Mouse (Mus musculus) v-Abl transformed pro-B cells (cell line): ENCODE results near the gene Mrps7.

Source experiments
- in situ Hi-C, 2 experiments: fragments of 400-800 bp; cut with MboI; formaldehyde crosslinking; loops; one replicate each; pipeline ENCODE4 v1.15.1; 2025; ENCODE audit not compliant: unreplicated experiment in 2 of 2

Gene Mrps7

GRCm38 (mm10) chr11:115642705-115643104, 39.0 kb downstream of the Mrps7 start:
- in situ Hi-C loops, result loop anchor here (5.0 to 10.0 kb wide), 3 partner anchors 70 to 172 kb away; partner anchors contain the start of genes Caskin2 (in 2 of the 2) and Tsen54 (in 2 of the 2)

DNA sequence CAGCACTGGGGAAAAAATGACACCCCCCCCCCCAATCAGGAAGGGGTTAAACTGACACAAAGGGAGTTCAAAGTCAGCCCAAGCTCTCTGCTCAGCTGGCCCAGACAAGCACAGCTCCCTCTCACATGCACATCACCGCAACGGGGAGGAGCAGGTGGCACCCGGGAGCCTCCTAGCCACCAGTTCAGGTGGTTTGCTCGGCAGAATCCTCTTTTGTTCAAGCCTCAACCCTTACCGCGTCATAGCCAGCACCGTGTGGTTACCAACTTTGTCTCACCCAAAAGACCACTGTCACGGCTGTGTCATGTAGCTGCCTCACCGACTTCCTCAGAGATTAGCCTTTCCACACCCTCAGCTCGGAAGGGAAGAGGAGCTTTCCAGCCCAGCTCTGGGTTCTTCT, 39.5 kb downstream of the Mrps7 start:
- in situ Hi-C loops, result loop anchor here (5.0 to 10.0 kb wide), 3 partner anchors 69 to 172 kb away; partner anchors contain the start of genes Caskin2 (in 2 of the 2) and Tsen54 (in 2 of the 2)

- in situ Hi-C loops, result loop anchor here (5.0 to 10.0 kb wide), 3 partner anchors 68 to 170 kb away; partner anchors contain the start of genes Caskin2 (in 2 of the 2) and Tsen54 (in 2 of the 2)
Measured at GRCm38 (mm10) chr11:115644308-115644707, 40.6 kb downstream of the Mrps7 start.

GRCm38 (mm10) chr11:115645498-115645897, 41.8 kb downstream of the Mrps7 start:
- in situ Hi-C loops, result loop anchor here in 1 of 2 experiments (5.0 to 10.0 kb wide), 2 partner anchors 72 to 169 kb away; partner anchors contain the start of genes Caskin2 and Tsen54

DNA sequence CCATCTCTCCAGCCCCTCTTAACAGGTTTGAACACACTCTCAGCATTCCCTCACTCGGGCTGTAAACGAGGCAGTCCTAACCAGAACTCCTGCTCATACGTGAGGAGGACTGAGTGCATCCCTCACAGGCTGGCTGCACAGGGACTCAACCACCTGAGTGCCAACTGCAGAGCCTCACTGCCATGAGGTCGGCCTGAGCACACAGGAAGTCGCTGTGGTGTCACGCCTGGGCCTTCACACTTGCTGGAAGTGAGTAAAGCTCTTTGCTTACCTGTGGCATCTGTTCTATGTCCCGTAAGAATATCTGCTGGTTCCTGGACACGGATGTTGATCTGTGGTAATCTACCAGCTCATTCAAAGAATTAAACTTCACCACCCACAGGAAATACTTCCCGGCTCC, 42.7 kb downstream of the Mrps7 start:
- in situ Hi-C loops, result loop anchor here in 1 of 2 experiments (5.0 to 10.0 kb wide), 2 partner anchors 71 to 168 kb away; partner anchors contain the start of genes Caskin2 and Tsen54

DNA sequence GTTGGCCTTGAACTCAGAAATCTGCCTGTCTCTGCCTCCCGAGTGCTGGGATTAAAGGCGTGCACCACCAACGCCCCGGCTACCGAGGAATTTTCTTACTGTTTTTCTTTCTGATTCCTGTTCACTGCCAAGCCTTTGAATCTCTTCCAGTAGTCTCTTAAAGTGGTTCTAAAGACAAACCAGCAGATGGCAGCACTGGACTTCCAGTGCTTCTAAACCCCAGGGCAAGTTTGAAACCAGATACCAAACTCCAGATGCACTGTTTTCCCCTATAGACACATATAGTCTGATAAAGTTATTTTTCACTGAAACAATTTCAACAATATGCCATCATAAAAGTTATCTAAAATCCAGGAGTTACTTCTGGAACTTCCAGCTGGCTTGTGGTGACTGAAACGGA, 43.7 kb downstream of the Mrps7 start:
- in situ Hi-C loops, result loop anchor here in 1 of 2 experiments (5.0 to 10.0 kb wide), 2 partner anchors 70 to 167 kb away; partner anchors contain the start of genes Caskin2 and Tsen54

GRCm38 (mm10) chr11:115649706-115650105, 46.0 kb downstream of the Mrps7 start:
- in situ Hi-C loops, result loop anchor here in 1 of 2 experiments (5.0 to 10.0 kb wide), 2 partner anchors 68 to 165 kb away; partner anchors contain the start of genes Caskin2 and Tsen54

GRCm38 (mm10) chr11:115651680-115652079, 48.0 kb downstream of the Mrps7 start:
- in situ Hi-C loops, result no loop called here

DNA sequence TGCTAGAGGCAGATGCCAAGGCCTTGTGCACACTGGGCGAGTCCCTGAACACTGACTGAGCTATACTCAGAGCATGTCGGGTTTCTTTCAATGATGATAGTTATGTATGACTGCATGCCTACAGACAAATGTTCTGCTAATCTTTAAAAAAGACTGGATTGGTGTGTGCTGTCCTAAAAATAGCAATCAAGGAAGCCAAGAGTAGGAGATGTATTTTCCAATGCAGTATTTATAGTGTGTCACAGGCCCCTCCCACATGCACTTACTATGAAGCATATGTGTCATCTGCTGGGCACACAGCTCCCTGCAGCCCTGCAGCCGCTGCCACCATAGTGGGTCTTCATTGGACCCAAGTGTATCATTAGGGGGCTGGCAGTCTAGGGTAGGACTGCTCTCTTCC, 49.5 kb downstream of the Mrps7 start:
- in situ Hi-C loops, result no loop called here

- in situ Hi-C loops, result no loop called here
Measured at GRCm38 (mm10) chr11:115654128-115654527, 50.4 kb downstream of the Mrps7 start.
